In the genomic region with DNA sequence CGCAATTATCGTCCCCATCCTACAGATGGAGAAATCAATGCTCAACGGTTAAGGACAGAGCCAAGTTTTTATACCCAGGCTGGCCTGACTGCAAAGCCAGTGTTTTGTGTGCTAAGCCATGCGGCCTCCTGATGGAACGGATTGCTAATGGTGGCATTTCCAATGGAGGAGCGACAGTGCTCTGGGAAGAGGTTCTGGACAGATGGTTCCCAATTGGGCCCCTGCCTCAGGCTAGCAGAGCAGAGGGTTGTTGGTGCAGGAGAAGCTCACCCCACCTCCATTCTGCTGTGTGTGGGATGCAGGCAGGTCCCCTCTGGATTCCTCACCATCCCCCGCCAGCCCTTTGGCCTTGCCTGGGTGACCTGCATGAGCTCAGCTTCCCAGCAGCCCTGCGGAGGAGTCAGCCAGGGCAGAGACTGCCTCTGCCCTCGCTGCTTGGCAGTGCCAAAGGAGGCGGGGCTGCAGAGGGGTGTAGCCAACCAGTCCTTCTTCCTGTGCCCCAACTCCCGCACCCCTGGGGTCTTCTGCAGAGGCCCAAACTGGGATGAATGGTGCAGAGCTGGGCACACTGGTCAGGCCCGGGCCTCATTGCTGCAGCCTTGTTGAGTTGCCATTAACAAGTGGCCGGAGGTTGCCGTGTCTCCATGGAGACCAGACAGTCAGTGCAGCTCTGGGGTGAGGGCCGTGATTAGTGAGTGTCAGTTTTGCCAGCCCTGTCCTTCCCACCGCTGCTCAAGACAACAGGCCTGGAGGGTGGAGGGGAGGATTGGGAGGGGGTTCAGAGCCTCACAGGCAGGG, we compare ENCODE assay signal across 8 mouse cellular contexts. TPM values are rescaled to one million over a fixed set of nuclear protein-coding genes. Genes with fewer than 3 reads are reported as not detected.
DNase-seq lines count a peak whose midpoint lies in the region; ATAC-seq and TF ChIP-seq lines count a peak whose summit lies in the region.

No protein-coding gene starts in this region.

- H3K27me3 ChIP-seq in midbrain, embryonic 15.5 days (replicated peaks) = no peaks in the 10 kb centered on the region
- no peaks in the 10 kb centered on the region for H3K27me3 ChIP-seq in testis, adult 2 months (ENCODE audit: control insufficient read depth, insufficient read depth, low read length)

- ATAC-seq in midbrain, embryonic 15.5 days (replicated peaks) = peak; percentile 79

- peak; percentile 50 for DNase-seq in right cerebral cortex, postnatal 14 days
- no peak for DNase-seq in right cerebral cortex, postnatal 25 days
- peak; percentile 83 to 86 for DNase-seq in cerebellum, postnatal 25 days
- peak; percentile 79 for DNase-seq in gastrocnemius, postnatal 14 days
- peak; percentile 77 for DNase-seq in induced T-regulatory cell, adult 2 months (ENCODE audit: low read depth)
- DNase-seq in liver = peak; percentile 36

- no peak for TF ChIP-seq CTCF in testis, adult 2 months (IDR thresholded peaks at IDR 0.05; ENCODE audit: control insufficient read depth, insufficient read depth, insufficient replicate concordance, low read depth, low read length)

- intact Hi-C loops in gastrocnemius, postnatal 14 days (cut with DNase I; ENCODE audit: low total_unique reads) = no loop called here

- 0 out of 2 replicates have a peak overlapping the region, but pooled peaks have one; percentile 3 for H3K4me3 ChIP-seq in midbrain, embryonic 15.5 days
- H3K4me3 ChIP-seq in testis, adult 2 months (ENCODE audit: control insufficient read depth, low read depth, low read length) = no peak overlapping the region

- H3K4me1 ChIP-seq in midbrain, embryonic 15.5 days = peaks cover 52% of the 10 kb centered on the region
- H3K4me1 ChIP-seq in testis, adult 2 months (ENCODE audit: control insufficient read depth, insufficient read depth, low read length) = peaks cover 5% of the 10 kb centered on the region; the same call in 1 of the 2 replicates

- peak; percentile 34; the same call in 1 of the 2 replicates for TF ChIP-seq POLR2A in testis, adult 2 months (IDR thresholded peaks at IDR 0.05; ENCODE audit: control insufficient read depth, low read depth, low read length)

- peak overlapping the region; percentile 90 for H3K27ac ChIP-seq in midbrain, embryonic 15.5 days
- H3K27ac ChIP-seq in testis, adult 2 months (ENCODE audit: control insufficient read depth, insufficient read depth, low read depth, low read length) = peak overlapping the region; percentile 76

- H3K9me3 ChIP-seq in midbrain, embryonic 15.5 days = no peaks in the 10 kb centered on the region

- WGBS in midbrain, embryonic 15.5 days = 26% methylated on average over 16 of the region's 16 CpGs

- no peaks in the 10 kb centered on the region for H3K36me3 ChIP-seq in midbrain, embryonic 15.5 days (replicated peaks)
- no peaks in the 10 kb centered on the region for H3K36me3 ChIP-seq in testis, adult 2 months (ENCODE audit: control insufficient read depth, insufficient read depth, low read length)

- peak overlapping the region; percentile 32 for H3K4me2 ChIP-seq in midbrain, embryonic 15.5 days

- H3K9ac ChIP-seq in midbrain, embryonic 15.5 days = no peak overlapping the region; the same call in 1 of the 2 replicates

RNA-seq across cellular contexts. Expression of a gene that starts 35.2 kb away (rescaled TPM):
- 10 to 100 TPM; 53.8 to 63.9 TPM for total RNA-seq in gastrocnemius, postnatal 14 days (2021)
- 27.4 and 27.7 TPM in 2 replicates for polyA plus RNA-seq in midbrain, embryonic 15.5 days (2015; fragmentation: Nextera tagmentation; extraction: Ambion mirVana)
- 156 and 195 TPM in 2 replicates for polyA plus RNA-seq in testis, adult 2 months (2012; rRNA removed)
